Mouse (Mus musculus): ENCODE measurements around the gene Gm11985. TPM values are rescaled to one million over a fixed set of nuclear protein-coding genes. Genes with fewer than 3 reads are reported as not detected.
A peak's percentile ranks its signal among the peaks of the same experiment; 100 is the strongest.

Gene Gm11985
- polyA plus RNA-seq, 1 experiment from 2014 or later, result not detected

DNA sequence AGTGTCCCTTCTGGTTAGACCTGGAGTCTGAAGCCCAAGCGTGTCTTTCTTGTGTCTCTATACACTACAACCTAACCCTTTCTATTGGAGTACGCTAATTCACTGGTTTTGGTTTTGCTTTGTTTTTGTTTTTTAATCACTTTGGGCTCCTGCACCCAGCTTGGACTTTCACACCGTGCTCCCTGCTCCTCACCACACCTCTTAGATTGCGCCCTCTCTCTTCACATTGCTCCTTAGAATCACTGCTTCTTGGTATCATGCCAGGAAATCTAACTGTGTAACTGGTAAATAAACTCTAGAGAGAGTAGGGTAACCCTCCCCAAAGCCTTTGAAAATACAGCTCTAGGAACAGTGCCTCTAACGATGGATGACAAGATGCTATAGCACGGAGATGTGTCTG is 30.2 kb downstream of the Gm11985 start:
- no peak overlapping the region for H3K4me2 ChIP-seq
- ATAC-seq (replicated peaks; ENCODE audit: low FRiP score), result no peak
- no peaks in the 10 kb centered on the region for H3K36me3 ChIP-seq (ENCODE audit: control insufficient read depth, insufficient read depth, low read length)
- H3K9ac ChIP-seq (ENCODE audit: low read depth, low read length), result no peak overlapping the region
- no peak for DNase-seq (ENCODE audit: low spot score)
- 85% methylated on average over 6 of the region's 6 CpGs for WGBS
- H3K27ac ChIP-seq (ENCODE audit: low read depth, low read length), result no peak overlapping the region
- no peaks in the 10 kb centered on the region for H3K27me3 ChIP-seq (replicated peaks; ENCODE audit: control insufficient read depth, insufficient read depth, low read length)
- H3K9me3 ChIP-seq (ENCODE audit: control insufficient read depth, low read length), result no peaks in the 10 kb centered on the region
- no peak overlapping the region for H3K4me3 ChIP-seq (ENCODE audit: low read depth, low read length)
- H3K4me1 ChIP-seq (replicated peaks; ENCODE audit: control insufficient read depth, insufficient read depth, low read length), result peaks cover 4% of the 10 kb centered on the region; the same call in 1 of the 2 replicates

DNA sequence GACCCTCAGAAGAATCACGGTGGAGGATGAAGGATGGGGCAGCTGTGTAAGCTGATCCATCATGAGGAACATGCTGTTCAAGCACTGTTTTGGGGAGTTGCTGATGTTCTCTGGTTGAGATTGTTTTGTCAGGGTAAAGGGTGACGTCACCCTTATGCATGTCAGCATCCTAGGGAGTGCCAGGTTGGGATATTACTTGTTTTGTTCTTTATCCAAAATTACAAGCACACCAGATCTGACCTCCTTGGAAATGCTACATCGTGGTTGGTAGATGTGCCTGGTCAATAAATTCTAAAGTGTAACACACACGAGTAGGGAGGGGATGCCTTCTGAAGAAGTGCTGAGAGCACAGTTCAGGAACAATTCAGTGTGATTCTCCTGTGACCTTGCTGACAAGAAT is 31.9 kb downstream of the Gm11985 start:
- Histone ChIP-seq H3K9me3 (ENCODE audit: control insufficient read depth, low read length) (no peaks in the 10 kb centered on the region), H3K4me3 (ENCODE audit: low read depth, low read length) (no peak overlapping the region), H3K27ac (ENCODE audit: low read depth, low read length) (no peak overlapping the region), H3K36me3 (ENCODE audit: control insufficient read depth, insufficient read depth, low read length) (no peaks in the 10 kb centered on the region), H3K4me2 (no peak overlapping the region), H3K9ac (ENCODE audit: low read depth, low read length) (no peak overlapping the region), H3K4me1 (replicated peaks; ENCODE audit: control insufficient read depth, insufficient read depth, low read length) (peaks cover 4% of the 10 kb centered on the region; the same call in 1 of the 2 replicates), H3K27me3 (replicated peaks; ENCODE audit: control insufficient read depth, insufficient read depth, low read length) (no peaks in the 10 kb centered on the region)
- no peak for ATAC-seq (replicated peaks; ENCODE audit: low FRiP score)
- DNase-seq (ENCODE audit: low spot score), result no peak
- WGBS, result 56% methylated on average over 4 of the region's 4 CpGs

DNA sequence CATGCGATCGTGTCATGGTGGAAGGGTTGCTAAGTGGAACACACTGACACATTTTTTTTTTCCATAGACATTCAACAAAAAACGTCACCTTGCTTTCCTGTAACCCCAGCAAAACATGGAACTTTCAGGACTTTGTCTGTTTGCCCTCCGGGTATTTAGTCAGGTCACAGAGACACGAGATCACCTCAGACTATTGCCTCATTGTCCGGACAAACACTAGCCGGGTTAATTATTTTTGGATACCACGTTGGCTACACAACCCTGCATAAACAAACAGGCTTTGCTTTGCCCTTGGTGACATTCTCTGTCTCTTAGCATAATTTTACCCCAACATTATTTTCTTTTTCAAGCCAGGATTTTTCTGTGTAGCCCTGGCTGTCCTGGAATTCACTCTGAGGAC is 35.3 kb downstream of the Gm11985 start:
- no peaks in the 10 kb centered on the region for H3K9me3 ChIP-seq (ENCODE audit: control insufficient read depth, low read length)
- no peaks in the 10 kb centered on the region for H3K4me1 ChIP-seq (replicated peaks; ENCODE audit: control insufficient read depth, insufficient read depth, low read length)
- no peaks in the 10 kb centered on the region for H3K27me3 ChIP-seq (replicated peaks; ENCODE audit: control insufficient read depth, insufficient read depth, low read length)
- DNase-seq (ENCODE audit: low spot score), result no peak
- WGBS, result 78% methylated on average over 8 of the region's 8 CpGs
- H3K27ac ChIP-seq (ENCODE audit: low read depth, low read length), result peak overlapping the region; percentile 45; the same call in 1 of the 2 replicates
- H3K4me3 ChIP-seq (ENCODE audit: low read depth, low read length), result no peak overlapping the region
- H3K4me2 ChIP-seq, result no peak overlapping the region
- no peak for ATAC-seq (replicated peaks; ENCODE audit: low FRiP score)
- no peak overlapping the region for H3K9ac ChIP-seq (ENCODE audit: low read depth, low read length)
- no peaks in the 10 kb centered on the region for H3K36me3 ChIP-seq (ENCODE audit: control insufficient read depth, insufficient read depth, low read length)

DNA sequence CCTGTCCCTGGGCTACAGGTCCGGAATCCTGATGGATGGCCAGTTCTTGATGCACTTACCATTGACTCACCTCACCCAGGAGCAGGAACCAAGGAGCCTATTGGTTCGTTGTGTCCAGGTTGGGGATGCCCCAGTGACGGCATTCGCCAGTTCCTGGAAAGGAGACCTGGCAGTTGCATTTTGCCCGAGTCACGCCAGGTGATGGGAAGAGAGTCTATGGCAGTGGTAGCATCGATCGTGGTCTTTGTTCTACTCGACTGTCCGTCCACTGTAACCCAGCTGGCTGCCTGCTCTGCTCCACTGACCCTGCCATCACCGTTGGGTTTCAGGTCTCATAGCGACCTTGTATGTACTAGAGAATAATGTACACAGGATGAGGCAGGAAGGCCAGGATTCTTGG is 36.0 kb downstream of the Gm11985 start:
- Histone ChIP-seq H3K4me2 (no peak overlapping the region), H3K36me3 (ENCODE audit: control insufficient read depth, insufficient read depth, low read length) (no peaks in the 10 kb centered on the region), H3K27ac (ENCODE audit: low read depth, low read length) (no peak overlapping the region), H3K4me1 (replicated peaks; ENCODE audit: control insufficient read depth, insufficient read depth, low read length) (no peaks in the 10 kb centered on the region), H3K4me3 (ENCODE audit: low read depth, low read length) (no peak overlapping the region), H3K9ac (ENCODE audit: low read depth, low read length) (no peak overlapping the region), H3K9me3 (ENCODE audit: control insufficient read depth, low read length) (no peaks in the 10 kb centered on the region), H3K27me3 (replicated peaks; ENCODE audit: control insufficient read depth, insufficient read depth, low read length) (no peaks in the 10 kb centered on the region)
- ATAC-seq (replicated peaks; ENCODE audit: low FRiP score), result no peak
- DNase-seq (ENCODE audit: low spot score), result no peak
- 89% methylated on average over 12 of the region's 12 CpGs for WGBS

DNA sequence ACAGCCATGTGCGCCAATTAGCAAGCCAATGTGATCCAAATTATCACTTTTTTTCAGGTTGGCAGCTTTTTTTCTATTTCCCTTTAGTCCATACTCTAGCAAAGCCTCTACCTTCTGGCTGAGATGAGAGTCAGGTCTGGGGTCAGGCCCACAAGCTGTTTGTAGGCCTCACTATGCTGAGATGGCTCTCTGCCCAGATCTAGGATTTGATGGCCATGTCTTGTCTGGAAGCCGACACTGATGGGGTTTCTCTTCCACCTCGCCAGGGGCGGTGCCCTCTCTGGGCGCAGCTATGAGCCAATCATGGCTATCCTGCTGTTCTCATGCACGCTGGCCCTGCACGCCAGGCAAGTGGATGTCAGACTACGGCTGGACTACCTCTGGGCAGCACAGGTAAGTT is 37.9 kb downstream of the Gm11985 start:
- Histone ChIP-seq H3K4me1 (replicated peaks; ENCODE audit: control insufficient read depth, insufficient read depth, low read length) (no peaks in the 10 kb centered on the region), H3K9me3 (ENCODE audit: control insufficient read depth, low read length) (no peaks in the 10 kb centered on the region), H3K27me3 (replicated peaks; ENCODE audit: control insufficient read depth, insufficient read depth, low read length) (no peaks in the 10 kb centered on the region), H3K4me3 (ENCODE audit: low read depth, low read length) (no peak overlapping the region), H3K36me3 (ENCODE audit: control insufficient read depth, insufficient read depth, low read length) (no peaks in the 10 kb centered on the region), H3K27ac (ENCODE audit: low read depth, low read length) (no peak overlapping the region), H3K9ac (ENCODE audit: low read depth, low read length) (no peak overlapping the region), H3K4me2 (no peak overlapping the region)
- 85% methylated on average over 8 of the region's 8 CpGs for WGBS
- DNase-seq (ENCODE audit: low spot score), result no peak
- ATAC-seq (replicated peaks; ENCODE audit: low FRiP score), result no peak

DNA sequence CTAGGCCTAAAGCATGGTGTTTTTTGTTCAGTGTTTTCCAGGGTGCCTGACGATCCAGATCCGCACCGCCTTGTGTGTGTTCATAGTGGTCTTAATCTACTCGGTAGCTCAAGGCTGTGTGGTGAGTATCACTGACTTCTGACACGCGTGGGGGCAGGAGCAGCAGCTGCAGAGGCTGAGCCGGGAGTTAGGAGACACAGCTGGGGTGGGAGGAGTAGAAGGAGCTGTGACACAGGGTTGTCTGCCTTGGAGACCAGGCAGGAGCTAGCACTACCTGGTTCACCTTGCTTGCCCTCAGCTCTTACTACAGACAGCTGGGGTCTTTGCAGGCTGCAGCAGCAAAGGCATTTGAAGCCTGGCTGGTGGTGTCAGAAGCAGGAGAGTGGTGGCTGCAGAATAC is 38.9 kb downstream of the Gm11985 start:
- DNase-seq (ENCODE audit: low spot score), result no peak
- H3K36me3 ChIP-seq (ENCODE audit: control insufficient read depth, insufficient read depth, low read length), result no peaks in the 10 kb centered on the region
- no peak overlapping the region for H3K4me3 ChIP-seq (ENCODE audit: low read depth, low read length)
- no peak overlapping the region for H3K9ac ChIP-seq (ENCODE audit: low read depth, low read length)
- no peaks in the 10 kb centered on the region for H3K9me3 ChIP-seq (ENCODE audit: control insufficient read depth, low read length)
- H3K4me1 ChIP-seq (replicated peaks; ENCODE audit: control insufficient read depth, insufficient read depth, low read length), result no peaks in the 10 kb centered on the region
- 75% methylated on average over 7 of the region's 7 CpGs for WGBS
- no peak for ATAC-seq (replicated peaks; ENCODE audit: low FRiP score)
- no peaks in the 10 kb centered on the region for H3K27me3 ChIP-seq (replicated peaks; ENCODE audit: control insufficient read depth, insufficient read depth, low read length)
- no peak overlapping the region for H3K4me2 ChIP-seq
- H3K27ac ChIP-seq (ENCODE audit: low read depth, low read length), result no peak overlapping the region

DNA sequence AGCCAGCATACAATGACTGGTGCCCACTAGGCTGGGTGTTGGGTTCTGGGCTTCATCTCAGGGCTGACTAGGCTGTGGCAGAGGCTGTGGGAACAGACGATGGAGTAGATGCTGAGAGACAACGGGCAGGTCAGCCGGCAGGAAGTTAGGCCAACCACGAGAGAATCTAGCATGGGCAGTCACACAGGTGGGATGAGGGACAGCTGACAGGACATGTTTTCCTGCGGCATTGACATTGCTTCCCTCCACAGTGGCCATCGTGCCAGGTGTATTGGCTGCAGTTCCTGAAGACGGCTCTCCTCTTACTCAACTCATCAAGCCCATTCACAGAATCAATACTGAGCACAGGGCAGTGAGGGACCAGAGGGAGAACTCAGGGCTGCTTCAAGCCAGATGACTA is 40.4 kb downstream of the Gm11985 start:
- ATAC-seq (replicated peaks; ENCODE audit: low FRiP score) (no peak), DNase-seq (ENCODE audit: low spot score) (no peak)
- 74% methylated on average over 7 of the region's 7 CpGs for WGBS
- no peak overlapping the region for H3K9ac ChIP-seq (ENCODE audit: low read depth, low read length)
- no peak overlapping the region for H3K4me2 ChIP-seq
- H3K27ac ChIP-seq (ENCODE audit: low read depth, low read length), result no peak overlapping the region
- no peaks in the 10 kb centered on the region for H3K4me1 ChIP-seq (replicated peaks; ENCODE audit: control insufficient read depth, insufficient read depth, low read length)
- no peaks in the 10 kb centered on the region for H3K27me3 ChIP-seq (replicated peaks; ENCODE audit: control insufficient read depth, insufficient read depth, low read length)
- H3K4me3 ChIP-seq (ENCODE audit: low read depth, low read length), result no peak overlapping the region
- no peaks in the 10 kb centered on the region for H3K9me3 ChIP-seq (ENCODE audit: control insufficient read depth, low read length)
- no peaks in the 10 kb centered on the region for H3K36me3 ChIP-seq (ENCODE audit: control insufficient read depth, insufficient read depth, low read length)

DNA sequence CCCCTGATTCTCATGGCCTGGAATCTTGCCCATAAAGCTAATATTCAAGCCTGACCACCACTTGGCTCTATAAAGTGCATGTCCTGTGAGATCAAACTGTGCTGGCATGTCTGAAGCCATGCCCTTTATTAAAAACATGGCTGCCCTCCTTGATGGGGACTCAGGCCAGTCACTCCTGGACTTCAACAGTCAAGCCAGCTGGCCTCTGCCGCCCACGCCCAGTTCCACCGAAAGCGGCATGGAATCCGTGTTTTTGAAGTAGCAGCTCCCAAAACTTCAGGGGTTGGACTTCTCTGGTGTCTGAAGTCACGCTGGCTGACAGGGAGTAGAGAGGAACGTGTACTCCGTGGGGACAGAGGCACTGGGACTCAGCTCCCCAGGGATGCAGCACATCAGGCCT is 40.8 kb downstream of the Gm11985 start:
- no peaks in the 10 kb centered on the region for H3K9me3 ChIP-seq (ENCODE audit: control insufficient read depth, low read length)
- ATAC-seq (replicated peaks; ENCODE audit: low FRiP score) (no peak), DNase-seq (ENCODE audit: low spot score) (no peak)
- H3K9ac ChIP-seq (ENCODE audit: low read depth, low read length), result no peak overlapping the region
- no peak overlapping the region for H3K4me2 ChIP-seq
- 82% methylated on average over 8 of the region's 8 CpGs for WGBS
- H3K36me3 ChIP-seq (ENCODE audit: control insufficient read depth, insufficient read depth, low read length), result no peaks in the 10 kb centered on the region
- H3K4me1 ChIP-seq (replicated peaks; ENCODE audit: control insufficient read depth, insufficient read depth, low read length), result no peaks in the 10 kb centered on the region
- H3K27ac ChIP-seq (ENCODE audit: low read depth, low read length), result no peak overlapping the region
- H3K27me3 ChIP-seq (replicated peaks; ENCODE audit: control insufficient read depth, insufficient read depth, low read length), result no peaks in the 10 kb centered on the region
- H3K4me3 ChIP-seq (ENCODE audit: low read depth, low read length), result no peak overlapping the region

DNA sequence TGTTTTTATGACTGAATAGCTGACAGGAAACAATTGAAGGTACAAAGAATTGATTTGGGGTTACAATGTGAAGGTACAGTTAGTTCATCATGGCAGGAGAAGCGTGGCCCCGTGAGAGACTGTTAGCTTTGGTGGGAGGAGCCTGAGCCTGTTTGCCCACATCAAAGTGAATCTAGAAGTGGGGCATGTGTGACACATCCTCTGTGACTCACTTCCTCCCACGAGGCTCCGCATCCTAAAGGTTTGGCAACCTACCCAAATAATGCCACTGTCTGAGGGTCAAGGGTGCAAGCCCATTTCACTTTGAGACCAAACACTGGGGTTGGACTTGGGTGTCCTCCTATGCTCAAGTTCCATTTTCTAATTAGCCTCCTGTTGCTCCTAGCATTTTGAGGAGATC is 43.1 kb downstream of the Gm11985 start:
- no peaks in the 10 kb centered on the region for H3K4me1 ChIP-seq (replicated peaks; ENCODE audit: control insufficient read depth, insufficient read depth, low read length)
- no peaks in the 10 kb centered on the region for H3K27me3 ChIP-seq (replicated peaks; ENCODE audit: control insufficient read depth, insufficient read depth, low read length)
- H3K27ac ChIP-seq (ENCODE audit: low read depth, low read length), result no peak overlapping the region
- no peaks in the 10 kb centered on the region for H3K36me3 ChIP-seq (ENCODE audit: control insufficient read depth, insufficient read depth, low read length)
- no peak for ATAC-seq (replicated peaks; ENCODE audit: low FRiP score)
- no peaks in the 10 kb centered on the region for H3K9me3 ChIP-seq (ENCODE audit: control insufficient read depth, low read length)
- no peak for DNase-seq (ENCODE audit: low spot score)
- WGBS, result 47% methylated on average over 4 of the region's 4 CpGs
- no peak overlapping the region for H3K4me3 ChIP-seq (ENCODE audit: low read depth, low read length)
- H3K9ac ChIP-seq (ENCODE audit: low read depth, low read length), result no peak overlapping the region
- H3K4me2 ChIP-seq, result no peak overlapping the region
